Mouse (Mus musculus): ENCODE results near the gene Cttnbp2nl. TPM values are rescaled to one million over a fixed set of nuclear protein-coding genes. Genes with fewer than 3 reads are reported as not detected.
A peak's percentile ranks its signal among the peaks of the same experiment; 100 is the strongest.

The Cttnbp2nl gene
- polyA plus RNA-seq, 1 experiment from 2014 or later, result 53.2 TPM

DNA sequence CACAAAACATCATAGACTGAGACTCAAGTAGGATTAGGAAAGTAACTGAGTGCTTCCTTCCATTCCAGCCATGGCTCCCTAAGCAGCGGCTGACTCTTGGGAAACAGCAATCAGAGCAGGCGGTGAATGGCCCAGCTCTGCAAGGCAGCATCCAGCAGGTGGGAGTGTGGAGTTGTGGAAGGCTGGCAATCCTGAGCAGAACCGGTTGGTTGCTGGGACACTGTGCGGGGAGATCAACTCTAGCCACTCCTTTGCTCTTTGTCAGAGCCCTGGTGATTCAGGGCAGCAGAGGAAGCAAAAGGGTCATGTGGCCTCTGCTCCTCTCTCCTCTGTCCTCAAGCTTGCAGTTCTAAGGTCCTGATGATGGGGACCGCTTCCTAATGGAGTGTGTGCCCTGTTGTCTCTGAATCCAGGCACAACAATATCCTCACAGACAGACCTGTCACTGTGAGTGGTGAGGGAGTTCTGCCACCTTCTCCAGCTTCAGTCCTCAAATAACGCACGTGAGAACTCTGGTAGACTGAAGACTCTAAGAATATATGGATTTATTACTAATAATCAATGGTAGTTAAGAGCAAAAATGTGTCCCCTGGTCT is 25.4 kb upstream of the Cttnbp2nl start:
- 17% methylated on average over 7 of the region's 7 CpGs for WGBS
- Histone ChIP-seq H3K4me3 (no peak overlapping the region), H3K27me3 (no peaks in the 10 kb centered on the region), H3K9ac (no peak overlapping the region), H3K4me1 (peaks cover 3% of the 10 kb centered on the region), H3K36me3 (ENCODE audit: poor library complexity, severe bottlenecking) (no peaks in the 10 kb centered on the region), H3K27ac (no peak overlapping the region), H3K9me3 (replicated peaks) (no peaks in the 10 kb centered on the region), H3K4me2 (no peak overlapping the region)
- peak; percentile 95 for ATAC-seq

GRCm38 (mm10) chr3:105075796-105076195 is 22.9 kb upstream of the Cttnbp2nl start:
- ATAC-seq, result no peak
- peaks cover 3% of the 10 kb centered on the region for H3K4me1 ChIP-seq
- WGBS, result 92% methylated on average over 5 of the region's 5 CpGs
- H3K27me3 ChIP-seq, result no peaks in the 10 kb centered on the region
- H3K4me3 ChIP-seq, result no peak overlapping the region
- H3K9me3 ChIP-seq (replicated peaks), result no peaks in the 10 kb centered on the region
- no peak overlapping the region for H3K4me2 ChIP-seq
- H3K27ac ChIP-seq, result no peak overlapping the region
- no peak overlapping the region for H3K9ac ChIP-seq
- H3K36me3 ChIP-seq (ENCODE audit: poor library complexity, severe bottlenecking), result no peaks in the 10 kb centered on the region

DNA sequence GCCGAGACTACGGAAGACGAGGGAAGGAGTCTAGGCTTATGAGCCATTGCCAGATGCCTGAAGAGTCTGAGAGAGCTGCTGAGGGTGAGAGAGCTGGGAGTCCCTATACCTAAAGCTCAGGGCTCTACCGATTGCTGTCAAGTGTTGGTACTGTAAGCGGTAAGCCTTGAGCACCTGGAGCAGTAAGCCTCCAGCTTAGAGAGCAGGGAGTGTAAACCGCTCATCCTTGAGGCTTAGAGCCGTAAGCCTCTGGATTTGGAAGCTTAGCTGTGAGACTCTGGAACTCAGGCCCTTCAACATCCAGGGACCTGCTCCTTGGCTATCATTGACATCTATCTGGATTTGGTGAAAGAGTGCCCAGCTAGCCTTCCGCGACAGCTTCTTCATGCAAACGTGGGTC is 19.6 kb upstream of the Cttnbp2nl start:
- 90% methylated on average over 10 of the region's 10 CpGs for WGBS
- no peaks in the 10 kb centered on the region for H3K4me1 ChIP-seq
- ATAC-seq, result no peak
- H3K9me3 ChIP-seq (replicated peaks), result no peaks in the 10 kb centered on the region
- no peak overlapping the region for H3K9ac ChIP-seq
- H3K4me3 ChIP-seq, result no peak overlapping the region
- H3K4me2 ChIP-seq, result no peak overlapping the region
- H3K27me3 ChIP-seq, result no peaks in the 10 kb centered on the region
- H3K36me3 ChIP-seq (ENCODE audit: poor library complexity, severe bottlenecking), result no peaks in the 10 kb centered on the region
- H3K27ac ChIP-seq, result no peak overlapping the region

DNA sequence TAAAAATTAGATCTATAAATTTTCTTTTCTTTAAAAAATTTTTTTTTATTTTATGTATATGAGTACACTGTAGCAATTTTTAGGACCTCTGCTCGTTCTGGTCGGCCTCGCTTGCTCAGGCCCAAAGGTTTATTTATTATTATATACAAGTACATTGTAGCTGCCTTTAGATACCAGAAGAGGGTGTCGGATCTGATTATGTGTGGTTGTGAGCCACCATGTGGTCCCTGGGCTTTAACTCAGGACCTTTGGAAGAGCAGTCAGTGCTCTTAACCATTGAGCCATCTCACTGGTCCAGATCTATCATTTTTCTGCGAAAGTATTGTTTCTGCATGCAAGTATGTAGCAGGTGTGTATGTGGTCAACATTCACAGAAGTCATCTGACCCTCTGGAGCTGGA is 18.3 kb upstream of the Cttnbp2nl start:
- WGBS, result 94% methylated on average over 5 of the region's 5 CpGs
- ATAC-seq, result no peak

DNA sequence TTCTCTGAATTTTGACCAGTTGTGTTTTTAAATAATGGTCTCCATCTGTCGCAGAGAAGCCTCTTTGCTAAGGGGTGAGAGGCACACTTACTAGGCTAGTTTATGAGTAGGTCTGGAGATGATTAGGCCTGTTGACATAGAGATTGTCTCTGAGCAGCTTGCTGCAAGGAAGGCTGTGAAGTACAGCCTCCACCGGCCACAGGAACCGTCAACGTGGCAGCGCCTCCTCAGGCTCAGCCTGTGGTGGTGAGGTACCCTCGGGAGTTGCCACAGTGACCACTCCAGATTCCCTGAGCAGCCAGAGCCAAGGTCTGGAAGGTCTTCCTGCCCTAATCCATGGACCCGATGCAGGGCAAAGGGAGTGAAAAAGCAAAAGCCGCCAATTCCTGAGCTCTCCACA is 17.6 kb upstream of the Cttnbp2nl start:
- H3K4me1 ChIP-seq, result no peaks in the 10 kb centered on the region
- H3K9ac ChIP-seq, result no peak overlapping the region
- no peaks in the 10 kb centered on the region for H3K36me3 ChIP-seq (ENCODE audit: poor library complexity, severe bottlenecking)
- no peaks in the 10 kb centered on the region for H3K27me3 ChIP-seq
- H3K4me3 ChIP-seq, result no peak overlapping the region
- no peak overlapping the region for H3K4me2 ChIP-seq
- H3K27ac ChIP-seq, result no peak overlapping the region
- no peaks in the 10 kb centered on the region for H3K9me3 ChIP-seq (replicated peaks)
- no peak for ATAC-seq
- 85% methylated on average over 8 of the region's 8 CpGs for WGBS

More for the DNA sequence above, 18.3 kb upstream of the Cttnbp2nl start:
- Histone ChIP-seq H3K4me3 (no peak overlapping the region), H3K27me3 (no peaks in the 10 kb centered on the region), H3K9ac (no peak overlapping the region), H3K27ac (no peak overlapping the region), H3K4me1 (no peaks in the 10 kb centered on the region), H3K9me3 (replicated peaks) (no peaks in the 10 kb centered on the region), H3K36me3 (ENCODE audit: poor library complexity, severe bottlenecking) (no peaks in the 10 kb centered on the region), H3K4me2 (no peak overlapping the region)

GRCm38 (mm10) chr3:105066544-105066943 is 13.6 kb upstream of the Cttnbp2nl start, which contains the start of gene 4930564D02Rik:
4930564D02Rik (plus strand) TSS chr3:105066844.
- no peak within 1 kb of the TSS for H3K9ac ChIP-seq
- ATAC-seq, result no peak

GRCm38 (mm10) chr3:105062676-105063075 is 9.7 kb upstream of the Cttnbp2nl start:
- H3K9me3 ChIP-seq (replicated peaks), result no peaks in the 10 kb centered on the region
- no peak overlapping the region for H3K27ac ChIP-seq
- peaks cover 8% of the 10 kb centered on the region; the same call in 1 of the 2 replicates for H3K27me3 ChIP-seq
- WGBS, result 84% methylated on average over 9 of the region's 9 CpGs
- H3K4me1 ChIP-seq, result peaks cover 4% of the 10 kb centered on the region; the same call in 1 of the 2 replicates
- no peak overlapping the region for H3K9ac ChIP-seq
- H3K36me3 ChIP-seq (ENCODE audit: poor library complexity, severe bottlenecking), result no peaks in the 10 kb centered on the region
- H3K4me2 ChIP-seq, result no peak overlapping the region
- H3K4me3 ChIP-seq, result no peak overlapping the region
- no peak for ATAC-seq

More at GRCm38 (mm10) chr3:105066544-105066943, 13.6 kb upstream of the Cttnbp2nl start, which contains the start of gene 4930564D02Rik:
- Histone ChIP-seq H3K4me2 (no peak within 1 kb of the TSS), H3K27ac (no peak within 1 kb of the TSS), H3K9me3 (replicated peaks) (no peaks in the 10 kb centered on the region), H3K27me3 (no peaks in the 10 kb centered on the region), H3K36me3 (ENCODE audit: poor library complexity, severe bottlenecking) (no peaks in the 10 kb centered on the region), H3K4me3 (no peak within 1 kb of the TSS), H3K4me1 (no peaks in the 10 kb centered on the region)
- 88% methylated on average over 10 of the region's 10 CpGs for WGBS

DNA sequence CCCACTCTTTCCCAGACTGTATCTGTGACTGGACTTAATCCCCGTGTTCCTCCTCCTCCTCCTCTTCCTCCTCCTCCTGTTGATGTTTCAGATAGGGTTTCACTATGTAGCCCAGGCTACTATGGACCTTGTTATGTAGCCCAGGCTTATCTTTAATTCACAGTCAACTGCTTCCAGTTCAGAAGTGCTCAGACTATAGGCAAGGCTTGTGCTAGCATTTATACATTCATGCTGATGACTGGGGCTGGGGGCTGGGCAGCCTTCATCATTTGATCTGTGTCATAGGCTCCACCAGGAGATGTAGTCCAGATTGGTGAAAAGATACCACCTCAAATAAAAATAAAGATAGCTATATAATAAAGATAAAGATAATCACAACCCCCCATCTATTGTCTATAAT is 9.0 kb upstream of the Cttnbp2nl start:
- H3K4me2 ChIP-seq, result no peak overlapping the region
- no peak overlapping the region for H3K27ac ChIP-seq
- no peak overlapping the region for H3K9ac ChIP-seq
- no peaks in the 10 kb centered on the region for H3K36me3 ChIP-seq (ENCODE audit: poor library complexity, severe bottlenecking)
- WGBS, result 58% methylated on average over 1 of the region's 1 CpGs
- no peak for ATAC-seq
- H3K27me3 ChIP-seq, result peaks cover 8% of the 10 kb centered on the region; the same call in 1 of the 2 replicates
- no peak overlapping the region for H3K4me3 ChIP-seq
- no peaks in the 10 kb centered on the region for H3K9me3 ChIP-seq (replicated peaks)
- peaks cover 4% of the 10 kb centered on the region; the same call in 1 of the 2 replicates for H3K4me1 ChIP-seq

- H3K27ac ChIP-seq, result no peak overlapping the region
- H3K27me3 ChIP-seq, result peaks cover 8% of the 10 kb centered on the region; the same call in 1 of the 2 replicates
- peaks cover 4% of the 10 kb centered on the region; the same call in 1 of the 2 replicates for H3K4me1 ChIP-seq
- H3K36me3 ChIP-seq (ENCODE audit: poor library complexity, severe bottlenecking), result no peaks in the 10 kb centered on the region
- no peak overlapping the region for H3K9ac ChIP-seq
- H3K4me3 ChIP-seq, result no peak overlapping the region
- ATAC-seq, result no peak
- no peak overlapping the region for H3K4me2 ChIP-seq
- no peaks in the 10 kb centered on the region for H3K9me3 ChIP-seq (replicated peaks)
- 87% methylated on average over 3 of the region's 3 CpGs for WGBS
These were observed 8.6 kb upstream of the Cttnbp2nl start for GRCm38 (mm10) chr3:105061496-105061895.

- H3K9me3 ChIP-seq (replicated peaks), result no peaks in the 10 kb centered on the region
- H3K9ac ChIP-seq, result no peak overlapping the region
- 81% methylated on average over 6 of the region's 6 CpGs for WGBS
- peaks cover 4% of the 10 kb centered on the region; the same call in 1 of the 2 replicates for H3K4me1 ChIP-seq
- H3K27me3 ChIP-seq, result peaks cover 8% of the 10 kb centered on the region; the same call in 1 of the 2 replicates
- no peaks in the 10 kb centered on the region for H3K36me3 ChIP-seq (ENCODE audit: poor library complexity, severe bottlenecking)
- no peak for ATAC-seq
- no peak overlapping the region for H3K4me3 ChIP-seq
- H3K27ac ChIP-seq, result no peak overlapping the region
- no peak overlapping the region for H3K4me2 ChIP-seq
These were observed 8.0 kb upstream of the Cttnbp2nl start for GRCm38 (mm10) chr3:105060992-105061391.

GRCm38 (mm10) chr3:105059911-105060310 is 7.0 kb upstream of the Cttnbp2nl start:
- 86% methylated on average over 7 of the region's 7 CpGs for WGBS
- Histone ChIP-seq H3K27ac (no peak overlapping the region), H3K4me3 (no peak overlapping the region), H3K4me1 (peaks cover 4% of the 10 kb centered on the region; the same call in 1 of the 2 replicates), H3K27me3 (peaks cover 8% of the 10 kb centered on the region; the same call in 1 of the 2 replicates), H3K36me3 (ENCODE audit: poor library complexity, severe bottlenecking) (no peaks in the 10 kb centered on the region), H3K9ac (no peak overlapping the region), H3K9me3 (replicated peaks) (no peaks in the 10 kb centered on the region), H3K4me2 (no peak overlapping the region)
- ATAC-seq, result no peak

GRCm38 (mm10) chr3:105058627-105059513 is 5.9 kb upstream of the Cttnbp2nl start:
- peak overlapping the region; percentile 49 for H3K9ac ChIP-seq
- peaks cover 8% of the 10 kb centered on the region; the same call in 1 of the 2 replicates for H3K27me3 ChIP-seq
- 16% methylated on average over 25 of the region's 25 CpGs for WGBS
- H3K4me1 ChIP-seq, result peaks cover 4% of the 10 kb centered on the region; the same call in 1 of the 2 replicates
- H3K36me3 ChIP-seq (ENCODE audit: poor library complexity, severe bottlenecking), result no peaks in the 10 kb centered on the region
- peak; percentile 72 for ATAC-seq
- peak overlapping the region; percentile 25 for H3K4me3 ChIP-seq
- H3K27ac ChIP-seq, result no peak overlapping the region
- H3K4me2 ChIP-seq, result peak overlapping the region; percentile 59
- no peaks in the 10 kb centered on the region for H3K9me3 ChIP-seq (replicated peaks)

Data from forebrain, embryonic 13.5 days (tissue).